Mouse (Mus musculus) cerebellum, postnatal 4 days (tissue): ENCODE results near the gene Tfe3.

Experiments
- DNase-seq, 2 experiments: peaks; one replicate each; pipeline ENCODE4 v3.0.0; 2022; ENCODE audit warnings: low spot score in 2 of 2, mixed read lengths in 1 of 2

The Tfe3 gene

DNA sequence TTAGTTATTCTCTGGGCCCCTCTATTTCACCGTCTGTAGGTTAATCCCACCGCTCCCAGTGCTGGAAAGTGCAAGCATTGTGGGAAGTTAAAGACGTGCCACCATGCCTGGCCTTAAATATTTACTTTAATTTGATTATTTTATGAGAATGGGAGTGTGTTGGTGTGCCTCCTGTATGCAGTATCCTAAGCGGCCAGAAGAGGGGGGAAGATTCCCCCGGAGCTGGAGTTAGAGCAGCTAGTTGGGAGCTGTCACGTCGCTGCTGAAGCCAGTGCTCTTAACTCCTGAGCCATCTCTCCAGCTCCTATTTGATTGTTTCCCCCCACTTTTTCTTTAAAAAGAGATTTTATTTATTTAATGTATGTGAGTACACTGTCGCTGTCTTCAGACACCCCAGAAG is 52.7 kb downstream of the Tfe3 start:
- peak in 1 of 2 experiments; percentile 30 for DNase-seq

- peak in 1 of 2 experiments; percentile 14 for DNase-seq
These were observed 59.8 kb downstream of the Tfe3 start, which contains the start of gene Kcnd1 for GRCm38 (mm10) chrX:7821865-7822779. Kcnd1 (plus strand) TSS chrX:7822289.
